Mouse (Mus musculus) heart, postnatal 0 days (tissue): ENCODE results near the gene Mipep.

Experiments
- CTCF ChIP-seq: IDR thresholded peaks from 2 replicates; pipeline ENCODE4 v1.5.1; 2016; ENCODE audit warnings: antibody characterized with exemption, control low read depth, low read depth
- EP300 ChIP-seq: IDR thresholded peaks from 2 replicates; pipeline ENCODE4 v1.6.1; 2016; ENCODE audit warnings: antibody characterized with exemption, low read depth

DNA sequence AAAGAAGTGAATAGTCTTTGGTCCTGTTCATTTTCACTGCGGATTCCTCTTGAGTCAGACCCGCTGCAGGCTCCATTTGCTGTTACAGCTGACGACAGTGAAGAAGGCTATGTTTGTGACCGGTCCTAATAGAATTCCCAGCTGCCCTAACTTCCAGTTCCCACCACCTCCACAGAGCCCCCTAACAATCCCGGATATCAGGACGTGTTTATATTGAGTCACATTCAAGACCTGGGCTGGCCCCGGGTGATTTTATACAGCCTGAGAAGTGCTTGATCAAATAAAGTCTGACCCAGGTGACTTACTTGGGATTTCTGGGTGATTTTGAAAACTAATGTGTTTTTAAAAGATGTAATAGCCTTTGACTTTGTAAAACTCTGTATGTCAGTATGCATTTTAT is 21.6 kb upstream of the Mipep start:
- TF ChIP-seq CTCF (no peak), EP300 (no peak)
